10 mouse cellular contexts compared by ENCODE assay signal in genomic region chr2:133397566-133397965, GRCm38 (mm10).
"Had no signal": no experiment of that assay in that cellular context is flagged by ENCODE, and none has a peak within 500 bp of the region (broad histone marks: within the 10 kb centered on the region; RNA-seq: fewer than 3 reads in every experiment).

No protein-coding gene starts in this region.

- H3K36me3 ChIP-seq: kidney, embryonic 15.5 days; liver, embryonic 15.5 days; midbrain, embryonic 13.5 days; stomach, embryonic 15.5 days had no signal

- H3K4me1 ChIP-seq: kidney, embryonic 15.5 days; stomach, embryonic 15.5 days had no signal

- H3K27ac ChIP-seq: kidney, embryonic 15.5 days; left cerebral cortex, adult 2 months; liver, embryonic 15.5 days; midbrain, embryonic 13.5 days; stomach, embryonic 15.5 days had no signal

- H3K4me3 ChIP-seq: kidney, embryonic 15.5 days; left cerebral cortex, adult 2 months; liver, embryonic 15.5 days; midbrain, embryonic 13.5 days; stomach, embryonic 15.5 days had no signal

- H3K9me3 ChIP-seq: kidney, embryonic 15.5 days; liver, embryonic 15.5 days; midbrain, embryonic 13.5 days; stomach, embryonic 15.5 days had no signal

- H3K4me2 ChIP-seq: kidney, embryonic 15.5 days; liver, embryonic 15.5 days; midbrain, embryonic 13.5 days; stomach, embryonic 15.5 days had no signal

- H3K27me3 ChIP-seq: kidney, embryonic 15.5 days; liver, embryonic 15.5 days; stomach, embryonic 15.5 days had no signal

- H3K9ac ChIP-seq: kidney, embryonic 15.5 days; liver, embryonic 15.5 days; midbrain, embryonic 13.5 days; stomach, embryonic 15.5 days had no signal

- ATAC-seq: intestine, embryonic 16.5 days; midbrain, embryonic 13.5 days had no signal

- DNase-seq: kidney, adult 2 months; liver; right cerebral cortex, postnatal 14 days; thymus, postnatal 36 days had no signal
